In genomic region chr11:88582021-88582707, GRCm38 (mm10) we compare ENCODE assay signal across 8 mouse cellular contexts.
A peak's percentile ranks its signal among the peaks of the same experiment; 100 is the strongest.
DNase-seq lines count a peak whose midpoint lies in the region; ATAC-seq and TF ChIP-seq lines count a peak whose summit lies in the region.

No protein-coding gene starts in this region.

- peaks cover 74% of the 10 kb centered on the region for H3K4me1 ChIP-seq in embryonic facial prominence, embryonic 12.5 days
- H3K4me1 ChIP-seq in intestine, embryonic 15.5 days (replicated peaks) = peaks cover 49% of the 10 kb centered on the region

- H3K79me2 ChIP-seq in myocyte (ENCODE audit: control insufficient read depth, insufficient read depth) = peaks cover 63% of the 10 kb centered on the region

- peak overlapping the region; percentile 33 for H3K4me2 ChIP-seq in embryonic facial prominence, embryonic 12.5 days (replicated peaks)
- H3K4me2 ChIP-seq in intestine, embryonic 15.5 days (replicated peaks) = 0 out of 2 replicates have a peak overlapping the region, but pooled peaks have one; percentile 20
- peak overlapping the region; percentile 73 for H3K4me2 ChIP-seq in myocyte (ENCODE audit: low read depth)

- no peak for TF ChIP-seq CTCF in left cerebral cortex, adult 2 months (IDR thresholded peaks at IDR 0.05)

- H3K36me3 ChIP-seq in embryonic facial prominence, embryonic 12.5 days = 0 out of 2 replicates have a peak, but pooled peaks cover 4% of the 10 kb centered on the region
- H3K36me3 ChIP-seq in intestine, embryonic 15.5 days = no peaks in the 10 kb centered on the region
- H3K36me3 ChIP-seq in myocyte (ENCODE audit: control insufficient read depth, insufficient read depth) = peaks cover 4% of the 10 kb centered on the region

- no peak overlapping the region for H3K4me3 ChIP-seq in left cerebral cortex, adult 2 months
- H3K4me3 ChIP-seq in embryonic facial prominence, embryonic 12.5 days = no peak overlapping the region
- H3K4me3 ChIP-seq in intestine, embryonic 15.5 days (replicated peaks) = no peak overlapping the region
- H3K4me3 ChIP-seq in myocyte = no peak overlapping the region

- no peaks in the 10 kb centered on the region for H3K9me3 ChIP-seq in embryonic facial prominence, embryonic 12.5 days
- no peaks in the 10 kb centered on the region for H3K9me3 ChIP-seq in intestine, embryonic 15.5 days

- no peaks in the 10 kb centered on the region for H3K27me3 ChIP-seq in embryonic facial prominence, embryonic 12.5 days
- H3K27me3 ChIP-seq in intestine, embryonic 15.5 days (replicated peaks) = no peaks in the 10 kb centered on the region
- no peaks in the 10 kb centered on the region for H3K27me3 ChIP-seq in myocyte (ENCODE audit: control insufficient read depth, insufficient read depth, insufficient read length)

- H3ac ChIP-seq in myocyte (ENCODE audit: control insufficient read depth, insufficient read length) = no peak overlapping the region

- intact Hi-C loops in left cerebral cortex, adult 2 months (cut with DNase I) = no loop called here

- ATAC-seq in embryonic facial prominence, embryonic 12.5 days (ENCODE audit: insufficient number of reproducible peaks, insufficient read depth, low FRiP score, low TSS enrichment) = no peak
- peak; percentile 29; the same call in 1 of the 2 replicates for ATAC-seq in intestine, embryonic 15.5 days

- DNase-seq in left cerebral cortex, adult 2 months (ENCODE audit: extremely low spot score in 1 of 2, low spot score in 2 of 2) = no peak
- DNase-seq in left cerebral cortex, adult 8-10 months (ENCODE audit: low spot score in 2 of 2) = no peak
- no peak for DNase-seq in right cerebral cortex, postnatal 10 days (ENCODE audit: low spot score in 2 of 2)
- DNase-seq in thymus, postnatal 4 days = no peak
- DNase-seq in adrenal gland, postnatal 14 days = no peak

- 15% methylated on average over 13 of the region's 13 CpGs for WGBS in embryonic facial prominence, embryonic 12.5 days
- WGBS in intestine, embryonic 15.5 days = 35% methylated on average over 13 of the region's 13 CpGs

- H3K9ac ChIP-seq in embryonic facial prominence, embryonic 12.5 days = peak overlapping the region; percentile 31; the same call in 1 of the 2 replicates
- H3K9ac ChIP-seq in intestine, embryonic 15.5 days = no peak overlapping the region

- no peak for TF ChIP-seq POLR2A in myocyte (IDR thresholded peaks at IDR 0.05; ENCODE audit: insufficient read length, low read depth)

- H3K27ac ChIP-seq in left cerebral cortex, adult 2 months = peak overlapping the region; percentile 76
- peak overlapping the region; percentile 86 for H3K27ac ChIP-seq in embryonic facial prominence, embryonic 12.5 days
- H3K27ac ChIP-seq in intestine, embryonic 15.5 days = peak overlapping the region; percentile 77

TF ChIP-seq in myocyte, 11 proteins besides CTCF, POLR2A, EP300 and RAD21:
- TF ChIP-seq TCF3 (IDR thresholded peaks at IDR 0.05; ENCODE audit: insufficient read length, low read depth) (no peak), E2F4 (IDR thresholded peaks at IDR 0.05; ENCODE audit: insufficient read depth) (no peak), POLR2AphosphoS2 (IDR thresholded peaks at IDR 0.05; ENCODE audit: insufficient read length, low read depth) (no peak), CEBPB (IDR thresholded peaks at IDR 0.05; ENCODE audit: insufficient read depth, poor library complexity, severe bottlenecking) (no peak), TCF12 (IDR thresholded peaks at IDR 0.05; ENCODE audit: insufficient read depth, poor library complexity, severe bottlenecking) (no peak), MAX (IDR thresholded peaks at IDR 0.05; ENCODE audit: low read depth) (no peak), REST (IDR thresholded peaks at IDR 0.05; ENCODE audit: insufficient read depth, insufficient read length) (no peak), MYOD1 (IDR thresholded peaks at IDR 0.05; ENCODE audit: control insufficient read depth in 1 of 3, insufficient read length in 2 of 3, low read depth in 2 of 3) (no peak), SRF (IDR thresholded peaks at IDR 0.05; ENCODE audit: control insufficient read depth, insufficient read length, low read depth) (no peak), MYOG (IDR thresholded peaks at IDR 0.05; ENCODE audit: control insufficient read depth in 1 of 3, insufficient read depth in 1 of 3, insufficient read length in 2 of 3, low read depth in 2 of 3) (no peak), USF1 (IDR thresholded peaks at IDR 0.05; ENCODE audit: low read depth) (no peak)

Comparison
In these comparisons a context has a peak if more than half of its experiments do, and no peak if none do; other contexts are left out.
1. H3K4me2 ChIP-seq: peak in every context shown above with its lines; median percentile 73 in myocyte; 33 in embryonic facial prominence, embryonic 12.5 days; 20 in intestine, embryonic 15.5 days.